Mouse (Mus musculus) heart, embryonic 13.5 days (tissue): ENCODE measurements at regions not wholly inside any gene's neighbourhood (a gene's known extent, or its start where the extent isn't known, plus 50 kb on each side); places are given as distances from the start of the nearest gene placed in this dataset.

Source experiments
- ATAC-seq: fragments of 200-750 bp; cut with Nextera tagmentation; 2 replicates; pipeline ENCODE4 v1.8.0; 2017; ENCODE audit warnings: moderate TSS enrichment; ENCODE audit not compliant: insufficient number of reproducible peaks, low FRiP score, low TSS enrichment; ENCODE audit errors: extremely low read depth
- H3K27ac ChIP-seq: fragments of 300-500 bp; sonication (generic); replicated peaks from 2 replicates; pipeline ENCODE4 v1.5.1; 2015; ENCODE audit warnings: moderate library complexity, mild to moderate bottlenecking, inconsistent platforms
- H3K27me3 ChIP-seq: fragments of 300-500 bp; sonication (generic); replicated peaks from 2 replicates; pipeline ENCODE4 v1.6.1; 2015; ENCODE audit warnings: mild to moderate bottlenecking, inconsistent platforms
- H3K36me3 ChIP-seq: fragments of 300-500 bp; sonication (generic); 2 replicates; pipeline ENCODE4 v1.6.1; 2015; ENCODE audit warnings: mild to moderate bottlenecking, inconsistent platforms
- H3K4me1 ChIP-seq: fragments of 300-500 bp; sonication (generic); 2 replicates; pipeline ENCODE4 v1.6.1; 2015; ENCODE audit warnings: inconsistent platforms
- H3K4me2 ChIP-seq: fragments of 300-500 bp; sonication (generic); 2 replicates; pipeline ENCODE4 v1.6.1; 2015; ENCODE audit warnings: inconsistent platforms, mild to moderate bottlenecking, moderate library complexity
- H3K4me3 ChIP-seq: fragments of 300-500 bp; sonication (generic); 2 replicates; pipeline ENCODE4 v1.5.1; 2015; ENCODE audit warnings: moderate library complexity, mild to moderate bottlenecking, inconsistent platforms
- H3K9ac ChIP-seq: fragments of 300-500 bp; sonication (generic); 2 replicates; pipeline ENCODE4 v1.6.1; 2015; ENCODE audit warnings: inconsistent platforms, mild to moderate bottlenecking, moderate library complexity
- H3K9me3 ChIP-seq: fragments of 300-500 bp; sonication (generic); 2 replicates; pipeline ENCODE4 v1.6.1; 2016; ENCODE audit warnings: inconsistent platforms
- WGBS: fragments of 180-500 bp; shearing (Covaris S2); methylation state at CpG from one replicate; pipeline ENCODE4 v1.1.7; 2015; ENCODE audit warnings: mixed read lengths; 5-methylcytosine and 5-hydroxymethylcytosine counted together

- no peak overlapping the region for H3K4me2 ChIP-seq
- H3K27ac ChIP-seq: no peak overlapping the region
- H3K36me3 ChIP-seq: no peaks in the 10 kb centered on the region
- no peak for ATAC-seq
- no peak overlapping the region for H3K4me3 ChIP-seq
- H3K4me1 ChIP-seq: no peaks in the 10 kb centered on the region
- no peaks in the 10 kb centered on the region for H3K27me3 ChIP-seq
- H3K9me3 ChIP-seq: peaks cover 25% of the 10 kb centered on the region
- 89% methylated on average over 2 of the region's 2 CpGs for WGBS
- no peak overlapping the region for H3K9ac ChIP-seq
Observed at GRCm38 (mm10) chr4:34105251-34105650, 55.3 kb upstream of the Spaca1 start.

- Histone ChIP-seq H3K27ac (no peak overlapping the region), H3K4me3 (no peak overlapping the region), H3K9me3 (no peaks in the 10 kb centered on the region), H3K9ac (no peak overlapping the region), H3K4me1 (no peaks in the 10 kb centered on the region), H3K36me3 (no peaks in the 10 kb centered on the region), H3K4me2 (no peak overlapping the region), H3K27me3 (no peaks in the 10 kb centered on the region)
- no peak for ATAC-seq
- WGBS: 16% methylated on average over 6 of the region's 6 CpGs
Observed at GRCm38 (mm10) chr4:34114323-34114722, 64.3 kb upstream of the Spaca1 start.

GRCm38 (mm10) chr4:34117086-34117485 is 67.1 kb upstream of the Spaca1 start:
- no peak overlapping the region for H3K27ac ChIP-seq
- no peaks in the 10 kb centered on the region for H3K36me3 ChIP-seq
- no peak overlapping the region for H3K4me2 ChIP-seq
- H3K27me3 ChIP-seq: no peaks in the 10 kb centered on the region
- no peak for ATAC-seq
- no peaks in the 10 kb centered on the region for H3K9me3 ChIP-seq
- H3K4me3 ChIP-seq: no peak overlapping the region
- no peaks in the 10 kb centered on the region for H3K4me1 ChIP-seq
- 69% methylated on average over 1 of the region's 1 CpGs for WGBS
- no peak overlapping the region for H3K9ac ChIP-seq

GRCm38 (mm10) chr4:34122959-34123520 is 73.0 kb upstream of the Spaca1 start:
- no peak overlapping the region for H3K9ac ChIP-seq
- no peak overlapping the region for H3K27ac ChIP-seq
- H3K4me2 ChIP-seq: 0 out of 2 replicates have a peak overlapping the region, but pooled peaks have one; percentile 3
- H3K9me3 ChIP-seq: no peaks in the 10 kb centered on the region
- no peak overlapping the region for H3K4me3 ChIP-seq
- ATAC-seq: no peak
- H3K36me3 ChIP-seq: no peaks in the 10 kb centered on the region
- H3K4me1 ChIP-seq: peaks cover 9% of the 10 kb centered on the region; the same call in 1 of the 2 replicates
- no peaks in the 10 kb centered on the region for H3K27me3 ChIP-seq
- 29% methylated on average over 9 of the region's 9 CpGs for WGBS

GRCm38 (mm10) chr4:34128224-34128623 is 78.2 kb upstream of the Spaca1 start:
- no peak overlapping the region for H3K9ac ChIP-seq
- ATAC-seq: no peak
- WGBS: 33% methylated on average over 4 of the region's 4 CpGs
- H3K4me3 ChIP-seq: no peak overlapping the region
- H3K36me3 ChIP-seq: no peaks in the 10 kb centered on the region
- H3K4me1 ChIP-seq: peaks cover 5% of the 10 kb centered on the region; the same call in 1 of the 2 replicates
- H3K4me2 ChIP-seq: no peak overlapping the region
- H3K27ac ChIP-seq: no peak overlapping the region
- no peaks in the 10 kb centered on the region for H3K27me3 ChIP-seq
- H3K9me3 ChIP-seq: no peaks in the 10 kb centered on the region

- Histone ChIP-seq H3K9ac (no peak overlapping the region), H3K36me3 (no peaks in the 10 kb centered on the region), H3K4me3 (no peak overlapping the region), H3K9me3 (no peaks in the 10 kb centered on the region), H3K27ac (no peak overlapping the region), H3K4me2 (no peak overlapping the region), H3K4me1 (0 out of 2 replicates have a peak, but pooled peaks cover under 1% of the 10 kb centered on the region), H3K27me3 (no peaks in the 10 kb centered on the region)
- WGBS: 79% methylated on average over 2 of the region's 2 CpGs
- no peak for ATAC-seq
Observed at GRCm38 (mm10) chr4:34146133-34146867, 96.3 kb upstream of the Spaca1 start.

- no peak for ATAC-seq
- WGBS: 67% methylated on average over 5 of the region's 5 CpGs
- H3K36me3 ChIP-seq: no peaks in the 10 kb centered on the region
Observed at GRCm38 (mm10) chr4:34148956-34149739, 99.2 kb upstream of the Spaca1 start.

GRCm38 (mm10) chr4:34151605-34152347 is 101.8 kb upstream of the Spaca1 start:
- Histone ChIP-seq H3K27me3 (no peaks in the 10 kb centered on the region), H3K4me1 (0 out of 2 replicates have a peak, but pooled peaks cover 5% of the 10 kb centered on the region), H3K9ac (no peak overlapping the region), H3K36me3 (no peaks in the 10 kb centered on the region), H3K9me3 (no peaks in the 10 kb centered on the region), H3K4me2 (peak overlapping the region; percentile 41), H3K4me3 (no peak overlapping the region), H3K27ac (no peak overlapping the region)
- 38% methylated on average over 10 of the region's 10 CpGs for WGBS
- ATAC-seq: no peak

More at GRCm38 (mm10) chr4:34148956-34149739, 99.2 kb upstream of the Spaca1 start:
- no peak overlapping the region for H3K4me2 ChIP-seq
- H3K9ac ChIP-seq: no peak overlapping the region
- no peaks in the 10 kb centered on the region for H3K27me3 ChIP-seq
- no peak overlapping the region for H3K27ac ChIP-seq
- 0 out of 2 replicates have a peak, but pooled peaks cover 5% of the 10 kb centered on the region for H3K4me1 ChIP-seq
- H3K9me3 ChIP-seq: no peaks in the 10 kb centered on the region
- no peak overlapping the region for H3K4me3 ChIP-seq

- H3K27me3 ChIP-seq: no peaks in the 10 kb centered on the region
- no peak for ATAC-seq
Observed at GRCm38 (mm10) chr4:34155501-34155900, 105.5 kb upstream of the Spaca1 start.

GRCm38 (mm10) chr4:34157818-34158511 is 108.0 kb upstream of the Spaca1 start:
- ATAC-seq: no peak
- Histone ChIP-seq H3K4me1 (no peaks in the 10 kb centered on the region), H3K36me3 (no peaks in the 10 kb centered on the region), H3K4me3 (no peak overlapping the region), H3K27ac (no peak overlapping the region), H3K27me3 (no peaks in the 10 kb centered on the region), H3K9me3 (no peaks in the 10 kb centered on the region), H3K4me2 (no peak overlapping the region), H3K9ac (no peak overlapping the region)
- 61% methylated on average over 6 of the region's 6 CpGs for WGBS

More at GRCm38 (mm10) chr4:34155501-34155900, 105.5 kb upstream of the Spaca1 start:
- Histone ChIP-seq H3K4me2 (no peak overlapping the region), H3K4me3 (no peak overlapping the region), H3K9me3 (no peaks in the 10 kb centered on the region), H3K27ac (no peak overlapping the region), H3K9ac (no peak overlapping the region), H3K4me1 (0 out of 2 replicates have a peak, but pooled peaks cover 5% of the 10 kb centered on the region), H3K36me3 (no peaks in the 10 kb centered on the region)
- WGBS: 85% methylated on average over 6 of the region's 6 CpGs
